Mouse (Mus musculus) olfactory bulb, adult 2 months (tissue): ENCODE results near the gene Ovol1.

Source experiments
- CTCF ChIP-seq: fragments of 200-500 bp; IDR thresholded peaks from 2 replicates; pipeline ENCODE4 v1.5.1; 2012; ENCODE audit warnings: low read depth, mild to moderate bottlenecking, low read length, moderate library complexity; ENCODE audit not compliant: insufficient read depth
- POLR2A ChIP-seq: fragments of 200-500 bp; IDR thresholded peaks from 2 replicates; pipeline ENCODE4 v1.6.1; 2012; ENCODE audit warnings: mild to moderate bottlenecking, low read depth, low read length, moderate library complexity; ENCODE audit not compliant: insufficient read depth

DNA sequence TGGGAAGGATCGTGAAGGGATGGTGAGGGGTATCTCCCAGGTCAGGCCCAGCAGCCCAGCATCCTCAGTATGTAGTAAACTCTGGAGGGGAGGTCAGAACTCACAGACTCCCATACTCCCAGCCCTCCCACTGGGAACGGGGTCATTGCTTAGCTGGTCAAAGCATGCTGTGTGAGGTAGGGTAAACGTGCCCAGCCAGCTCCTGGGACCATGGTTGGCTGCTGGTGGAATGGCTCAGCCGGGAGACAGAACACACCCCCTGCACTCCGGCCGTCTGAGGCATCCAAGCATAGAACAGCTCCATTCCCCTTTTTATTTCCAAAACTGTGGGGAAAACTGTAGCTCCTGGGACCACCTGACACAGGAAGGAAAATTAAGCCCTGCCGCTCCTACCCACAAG lies 2.3 kb downstream of the Ovol1 start:
- TF ChIP-seq CTCF (no peak), POLR2A (no peak)
